Mouse (Mus musculus) midbrain, embryonic 12.5 days (tissue): ENCODE measurements around the gene Brinp1. TPM values are rescaled to one million over a fixed set of nuclear protein-coding genes. Genes with fewer than 3 reads are reported as not detected.
"Not testable (repeated sequence)": the region's sequence is repeated elsewhere in the genome, so short reads cannot be mapped to it uniquely, and the experiment has no call there.

Experiments
- ATAC-seq: fragments of 200-750 bp; cut with Nextera tagmentation; 2 replicates; pipeline ENCODE4 v1.8.0; 2017; ENCODE audit warnings: low read depth, moderate TSS enrichment, moderate library complexity; ENCODE audit not compliant: low FRiP score
- H3K27ac ChIP-seq: fragments of 300-500 bp; sonication (generic); replicated peaks from 2 replicates; pipeline ENCODE4 v1.5.1; 2016; ENCODE audit warnings: mild to moderate bottlenecking
- H3K27me3 ChIP-seq: fragments of 300-500 bp; sonication (generic); 2 replicates; pipeline ENCODE4 v1.6.1; 2016; ENCODE audit warnings: mild to moderate bottlenecking
- H3K36me3 ChIP-seq: fragments of 300-500 bp; sonication (generic); 2 replicates; pipeline ENCODE4 v1.6.1; 2016
- H3K4me1 ChIP-seq: fragments of 300-500 bp; sonication (generic); 2 replicates; pipeline ENCODE4 v1.6.1; 2016
- H3K4me2 ChIP-seq: fragments of 300-500 bp; sonication (generic); replicated peaks from 2 replicates; pipeline ENCODE4 v1.6.1; 2016; ENCODE audit warnings: mild to moderate bottlenecking, moderate library complexity
- H3K4me3 ChIP-seq: fragments of 300-500 bp; sonication (generic); 2 replicates; pipeline ENCODE4 v1.5.1; 2016; ENCODE audit warnings: mild to moderate bottlenecking
- H3K9ac ChIP-seq: fragments of 300-500 bp; sonication (generic); replicated peaks from 2 replicates; pipeline ENCODE4 v1.6.1; 2016; ENCODE audit warnings: mild to moderate bottlenecking, moderate library complexity
- H3K9me3 ChIP-seq: fragments of 300-500 bp; sonication (generic); 2 replicates; pipeline ENCODE4 v1.6.1; 2016; ENCODE audit warnings: mild to moderate bottlenecking
- WGBS: fragments of 180-500 bp; shearing (Covaris S2); methylation state at CpG from one replicate; pipeline ENCODE4 v1.1.7; 2016; 5-methylcytosine and 5-hydroxymethylcytosine counted together
- polyA plus RNA-seq: library from polyadenylated mRNA; unstranded; fragments of >200 nt; fragmentation: Nextera tagmentation; extraction: Ambion mirVana; gene quantifications from 2 replicates; pipeline ENCODE4 v1.2.1, GENCODE M21; 2016

Gene Brinp1
- polyA plus RNA-seq, 1 experiment from 2014 or later = 18.2 TPM

DNA sequence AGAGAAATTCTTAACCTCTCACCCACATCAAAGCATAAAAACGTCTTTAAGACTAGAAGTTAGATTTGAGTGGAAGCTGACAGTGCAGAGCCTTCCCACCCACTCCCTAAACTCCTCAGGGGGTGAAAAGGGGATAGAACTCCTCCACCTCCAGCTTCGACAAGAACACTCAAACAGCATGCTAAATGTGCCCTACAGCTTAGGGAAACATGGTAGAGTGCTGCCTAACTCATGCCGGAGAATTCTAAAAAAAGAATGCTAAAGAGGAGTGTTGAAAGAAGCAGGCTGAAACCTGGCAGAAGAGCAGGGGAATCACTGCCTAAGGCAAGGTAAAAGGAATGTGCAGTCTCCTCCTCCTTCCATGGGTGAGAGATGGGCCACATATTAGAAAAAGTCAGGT is 43.3 kb downstream of the Brinp1 start:
- no peak overlapping the region for H3K4me2 ChIP-seq
- H3K9ac ChIP-seq = no peak overlapping the region
- H3K36me3 ChIP-seq = no peaks in the 10 kb centered on the region
- H3K27me3 ChIP-seq = no peaks in the 10 kb centered on the region
- H3K4me1 ChIP-seq = no peaks in the 10 kb centered on the region
- WGBS = 59% methylated on average over 3 of the region's 3 CpGs
- no peaks in the 10 kb centered on the region for H3K9me3 ChIP-seq
- ATAC-seq = no peak
- H3K27ac ChIP-seq = no peak overlapping the region
- H3K4me3 ChIP-seq = no peak overlapping the region

DNA sequence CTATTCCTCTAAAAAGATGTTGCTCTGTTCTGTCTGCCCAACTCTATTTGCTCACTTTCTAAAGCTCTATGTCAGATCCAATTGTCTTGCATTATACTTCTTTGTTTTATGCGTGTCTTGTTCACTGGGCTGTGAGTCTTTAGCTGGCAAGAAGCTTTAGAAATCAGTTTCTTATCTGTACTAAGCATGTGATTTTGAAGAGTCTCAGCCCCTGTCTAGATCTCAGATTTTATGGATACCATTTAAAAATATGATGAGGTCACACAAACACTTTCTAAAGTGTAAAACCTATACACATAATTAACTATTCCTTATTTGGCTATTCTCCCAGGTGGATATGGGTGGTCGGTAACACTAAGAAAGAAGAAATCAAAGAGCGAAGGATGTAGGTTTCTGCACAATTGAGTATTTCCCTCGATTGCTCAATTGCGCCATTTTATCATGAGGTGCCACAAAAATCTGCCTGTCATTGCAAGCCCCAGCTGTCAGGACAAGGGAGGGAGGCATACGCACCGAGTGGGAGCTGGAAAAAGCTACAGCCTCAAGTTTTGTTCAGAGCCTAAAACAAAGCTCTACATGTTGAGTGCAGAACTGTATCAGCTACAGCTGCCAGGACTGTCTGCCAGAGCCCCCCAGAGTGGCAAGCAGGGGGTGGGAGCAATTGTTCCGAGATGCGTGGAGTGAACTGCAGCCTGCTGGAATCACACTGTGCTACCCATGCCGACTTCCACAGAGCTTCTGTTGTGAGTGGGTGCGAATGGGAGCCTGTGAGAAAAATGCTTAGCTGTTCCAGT is 47.6 kb downstream of the Brinp1 start:
- ATAC-seq = peak; percentile 68; the same call in 1 of the 2 replicates
- Histone ChIP-seq H3K4me2 (no peak overlapping the region), H3K4me1 (no peaks in the 10 kb centered on the region), H3K9me3 (no peaks in the 10 kb centered on the region), H3K4me3 (no peak overlapping the region), H3K27ac (no peak overlapping the region), H3K9ac (no peak overlapping the region), H3K36me3 (no peaks in the 10 kb centered on the region), H3K27me3 (no peaks in the 10 kb centered on the region)
- WGBS = 73% methylated on average over 11 of the region's 11 CpGs

DNA sequence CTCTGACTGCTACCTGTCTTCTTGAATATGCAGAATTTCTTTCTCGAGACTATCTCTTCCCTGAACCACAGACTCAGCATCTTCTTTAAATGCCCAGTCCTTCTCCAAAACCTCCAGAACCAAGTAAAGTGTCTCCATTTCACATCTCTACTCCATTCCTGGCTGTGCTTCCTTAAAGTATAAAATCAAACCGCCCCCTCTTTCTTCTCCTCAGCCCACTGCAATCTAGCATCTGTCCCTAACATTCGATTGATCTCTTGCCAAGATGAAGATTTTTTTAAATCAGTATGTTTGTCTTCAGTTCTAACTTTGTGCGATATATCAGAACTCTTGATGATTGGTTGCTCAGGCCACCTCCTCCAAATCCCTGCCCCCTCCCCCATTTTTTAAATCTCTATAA is 63.7 kb downstream of the Brinp1 start:
- Histone ChIP-seq H3K27ac (no peak overlapping the region), H3K27me3 (no peaks in the 10 kb centered on the region)

DNA sequence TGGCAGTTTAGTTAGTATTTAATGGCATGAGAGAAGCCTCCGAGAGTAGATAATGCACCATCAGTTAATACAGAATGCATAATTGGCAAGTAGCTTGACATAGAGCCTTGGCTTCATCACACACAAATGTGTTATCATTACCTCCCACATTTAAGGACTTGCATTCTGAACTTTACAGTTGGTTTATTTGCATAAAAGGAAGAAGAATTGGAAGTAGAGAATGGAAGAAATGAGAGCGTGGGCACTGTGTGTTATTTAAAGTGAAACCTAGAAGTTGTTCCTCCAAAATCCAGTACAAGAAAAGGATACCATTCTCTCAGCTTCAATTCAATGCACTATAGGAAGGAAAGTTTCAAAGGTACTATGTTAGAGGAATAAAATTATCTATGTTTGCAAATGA is 67.9 kb downstream of the Brinp1 start:
- no peak for ATAC-seq
- no peak overlapping the region for H3K4me2 ChIP-seq
- no peaks in the 10 kb centered on the region for H3K36me3 ChIP-seq
- H3K9me3 ChIP-seq = no peaks in the 10 kb centered on the region
- 88% methylated on average over 2 of the region's 2 CpGs for WGBS
- no peaks in the 10 kb centered on the region for H3K4me1 ChIP-seq
- no peak overlapping the region for H3K27ac ChIP-seq
- no peaks in the 10 kb centered on the region for H3K27me3 ChIP-seq
- H3K4me3 ChIP-seq = no peak overlapping the region
- H3K9ac ChIP-seq = no peak overlapping the region

More for the DNA sequence above, 63.7 kb downstream of the Brinp1 start:
- Histone ChIP-seq H3K9me3 (no peaks in the 10 kb centered on the region), H3K9ac (no peak overlapping the region), H3K4me2 (no peak overlapping the region), H3K4me1 (no peaks in the 10 kb centered on the region), H3K36me3 (no peaks in the 10 kb centered on the region), H3K4me3 (no peak overlapping the region)
- WGBS = 90% methylated on average over 4 of the region's 4 CpGs
- ATAC-seq = no peak

DNA sequence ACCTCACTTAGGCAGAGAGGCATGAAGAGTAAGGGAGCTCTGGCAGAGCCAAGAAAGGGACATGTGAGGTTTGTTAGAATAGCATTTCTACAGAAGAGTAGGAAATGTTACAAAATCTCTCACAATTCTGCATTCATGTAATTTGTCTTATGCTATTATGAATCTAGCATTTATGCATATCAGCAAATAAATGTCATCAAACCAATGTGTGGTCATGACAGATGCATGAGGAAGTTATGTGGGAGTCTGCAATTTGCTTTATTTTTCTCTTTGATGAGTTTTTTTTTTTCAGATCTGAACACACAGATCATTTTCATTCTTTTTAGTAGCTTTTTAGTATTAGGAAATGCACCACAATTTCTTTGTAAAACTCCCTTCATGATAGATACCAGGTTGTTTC is 82.2 kb downstream of the Brinp1 start:
- H3K4me2 ChIP-seq = no peak overlapping the region
- no peaks in the 10 kb centered on the region for H3K9me3 ChIP-seq
- H3K9ac ChIP-seq = no peak overlapping the region
- H3K4me3 ChIP-seq = no peak overlapping the region
- H3K4me1 ChIP-seq = no peaks in the 10 kb centered on the region
- ATAC-seq = no peak
- H3K36me3 ChIP-seq = no peaks in the 10 kb centered on the region
- H3K27ac ChIP-seq = no peak overlapping the region
- H3K27me3 ChIP-seq = no peaks in the 10 kb centered on the region

DNA sequence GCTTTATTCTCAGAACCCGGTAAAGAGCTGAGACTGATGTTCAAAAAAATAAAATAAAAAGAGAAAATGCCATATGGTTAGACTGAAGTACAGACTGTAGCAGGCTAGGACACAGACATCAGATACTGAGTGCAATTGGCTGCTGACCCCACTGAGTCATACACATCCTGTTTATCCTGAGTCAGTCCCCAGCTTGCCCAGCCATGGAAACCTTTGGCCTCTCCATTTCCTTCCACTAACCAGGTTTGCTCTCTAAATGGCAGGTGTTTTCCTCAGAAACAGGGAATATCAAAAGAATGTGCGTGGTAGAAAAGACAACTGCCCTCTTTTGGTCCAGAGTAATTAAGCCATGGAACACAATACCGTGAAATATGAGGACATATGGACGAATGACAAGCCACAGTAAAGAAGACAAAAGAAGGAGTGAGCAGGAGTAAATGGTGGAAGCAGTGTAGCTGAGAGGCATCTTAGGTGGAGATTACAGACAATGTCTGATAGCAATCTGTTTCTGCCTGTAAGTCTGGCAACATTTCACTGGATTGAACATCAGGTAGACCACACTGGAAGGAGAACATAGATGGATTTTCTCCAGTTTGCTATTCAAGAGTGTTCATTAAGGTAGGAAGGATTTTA is 88.9 kb downstream of the Brinp1 start:
- ATAC-seq = no peak
- no peak overlapping the region for H3K9ac ChIP-seq
- no peaks in the 10 kb centered on the region for H3K27me3 ChIP-seq
- no peak overlapping the region for H3K27ac ChIP-seq
- no peak overlapping the region for H3K4me2 ChIP-seq
- H3K4me1 ChIP-seq = no peaks in the 10 kb centered on the region
- no peaks in the 10 kb centered on the region for H3K36me3 ChIP-seq
- 89% methylated on average over 4 of the region's 4 CpGs for WGBS
- no peak overlapping the region for H3K4me3 ChIP-seq
- no peaks in the 10 kb centered on the region for H3K9me3 ChIP-seq

DNA sequence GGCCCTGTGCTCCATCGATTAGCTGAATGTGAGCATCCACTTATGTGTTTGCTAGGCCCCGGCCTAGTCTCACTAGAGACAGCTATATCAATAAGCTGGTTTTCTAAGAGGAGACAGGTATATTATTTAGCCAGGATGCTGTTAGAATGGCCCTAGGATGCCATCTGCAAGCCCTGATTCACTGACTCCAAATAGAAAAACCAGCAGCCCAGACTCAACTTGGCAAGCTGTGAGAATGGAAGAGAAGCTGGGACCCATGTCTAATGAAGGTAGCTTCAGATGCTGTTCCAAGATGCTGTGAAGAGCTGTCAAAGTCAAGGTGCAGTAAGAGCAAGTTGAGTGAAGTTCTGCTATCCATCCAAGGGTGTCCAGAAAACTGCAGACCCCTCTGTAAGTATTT is 89.5 kb downstream of the Brinp1 start:
- Histone ChIP-seq H3K9me3 (no peaks in the 10 kb centered on the region), H3K4me1 (no peaks in the 10 kb centered on the region), H3K4me2 (no peak overlapping the region), H3K4me3 (no peak overlapping the region), H3K27ac (no peak overlapping the region), H3K9ac (no peak overlapping the region), H3K27me3 (no peaks in the 10 kb centered on the region), H3K36me3 (no peaks in the 10 kb centered on the region)
- 82% methylated on average over 2 of the region's 2 CpGs for WGBS
- no peak for ATAC-seq

DNA sequence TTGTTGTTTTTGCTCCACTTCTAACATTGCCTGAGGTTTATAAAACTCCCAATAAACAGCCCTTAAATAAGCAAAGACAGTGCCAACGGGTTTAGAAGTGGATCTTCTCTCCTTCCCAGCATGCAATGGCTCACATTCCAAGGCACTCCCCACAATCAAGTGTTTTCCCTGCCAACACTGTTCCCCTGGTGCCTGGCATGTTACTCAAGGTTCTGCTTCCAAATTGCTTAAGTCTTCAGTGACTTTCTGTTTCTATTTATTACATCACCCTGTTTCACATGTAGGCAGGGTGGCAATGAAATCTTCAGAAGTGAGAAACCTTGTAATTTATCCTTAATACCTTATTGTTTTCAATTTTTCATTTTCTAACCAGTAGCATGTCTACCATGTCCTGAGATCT is 97.3 kb downstream of the Brinp1 start:
- no peaks in the 10 kb centered on the region for H3K4me1 ChIP-seq
- H3K4me2 ChIP-seq = no peak overlapping the region
- no peak for ATAC-seq
- H3K9ac ChIP-seq = no peak overlapping the region
- no peaks in the 10 kb centered on the region for H3K9me3 ChIP-seq
- WGBS = 71% methylated on average over 1 of the region's 1 CpGs
- no peaks in the 10 kb centered on the region for H3K27me3 ChIP-seq
- H3K27ac ChIP-seq = no peak overlapping the region
- no peak overlapping the region for H3K4me3 ChIP-seq
- H3K36me3 ChIP-seq = no peaks in the 10 kb centered on the region

DNA sequence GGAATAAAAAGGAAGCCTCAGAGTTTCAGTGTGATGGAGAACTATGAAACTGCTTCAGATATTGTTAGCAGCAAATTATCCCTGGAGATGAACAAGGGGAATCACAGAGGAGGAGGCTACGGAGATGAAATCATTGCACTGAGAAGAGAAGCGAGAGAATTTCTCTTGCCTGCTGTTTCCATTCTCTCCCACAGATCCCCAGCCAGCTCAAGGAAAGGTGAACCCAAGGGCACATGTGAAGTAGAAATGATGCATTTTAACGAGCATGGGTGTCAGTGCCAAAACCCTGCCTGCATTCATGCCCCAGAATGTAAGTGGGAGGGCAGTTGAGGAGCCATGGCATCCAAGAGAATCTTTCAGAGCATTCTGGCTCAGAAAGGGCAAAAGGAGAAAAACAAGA is 104.5 kb downstream of the Brinp1 start:
- no peaks in the 10 kb centered on the region for H3K27me3 ChIP-seq
- 71% methylated on average over 3 of the region's 3 CpGs for WGBS
- no peak overlapping the region for H3K27ac ChIP-seq
- no peaks in the 10 kb centered on the region for H3K36me3 ChIP-seq
- H3K4me3 ChIP-seq = no peak overlapping the region
- no peaks in the 10 kb centered on the region for H3K4me1 ChIP-seq
- H3K9ac ChIP-seq = no peak overlapping the region
- no peak for ATAC-seq
- no peak overlapping the region for H3K4me2 ChIP-seq
- no peaks in the 10 kb centered on the region for H3K9me3 ChIP-seq

DNA sequence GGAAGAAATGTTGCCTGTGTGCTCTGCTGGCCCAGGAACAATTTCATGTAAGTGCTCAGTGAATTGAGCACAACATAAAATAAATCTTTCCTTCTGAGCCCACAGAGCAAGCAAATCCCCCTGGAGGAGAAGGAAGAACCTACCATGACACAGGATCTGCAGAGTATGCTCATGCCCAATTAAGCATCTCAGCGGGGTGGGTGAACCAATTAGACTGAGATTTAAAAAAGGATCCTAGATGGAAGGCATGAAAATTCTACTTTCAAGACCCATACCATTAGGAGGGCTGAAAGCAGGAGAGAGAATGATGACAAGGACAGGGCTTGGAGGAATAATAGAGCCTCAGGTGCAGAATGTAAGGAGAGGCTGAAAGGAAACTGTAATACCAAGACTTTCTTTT is 107.2 kb downstream of the Brinp1 start:
- Histone ChIP-seq H3K36me3 (no peaks in the 10 kb centered on the region), H3K4me2 (no peak overlapping the region), H3K9me3 (no peaks in the 10 kb centered on the region), H3K4me3 (no peak overlapping the region), H3K27ac (no peak overlapping the region), H3K4me1 (no peaks in the 10 kb centered on the region), H3K27me3 (no peaks in the 10 kb centered on the region), H3K9ac (no peak overlapping the region)
- 67% methylated on average over 1 of the region's 1 CpGs for WGBS
- no peak for ATAC-seq

DNA sequence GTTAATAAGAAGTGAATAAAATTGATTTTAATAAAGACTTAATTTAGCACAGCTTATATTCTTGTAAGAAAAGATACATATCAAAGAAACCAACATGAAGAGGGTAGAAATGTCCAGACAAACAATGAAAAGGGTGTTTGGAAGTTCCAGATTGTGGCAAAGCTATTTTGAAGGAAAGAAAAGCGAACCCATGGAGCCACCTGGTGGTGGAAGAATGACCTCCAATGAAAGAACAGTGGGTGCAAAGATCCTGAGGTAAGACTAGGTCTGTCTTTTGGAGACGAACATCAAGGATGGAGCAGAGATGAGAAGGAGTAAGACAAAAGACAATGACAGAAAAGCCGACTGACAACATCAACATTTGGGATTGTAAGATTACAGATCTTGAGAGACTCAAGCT is 108.2 kb downstream of the Brinp1 start:
- Histone ChIP-seq H3K27ac (no peak overlapping the region), H3K9ac (no peak overlapping the region), H3K36me3 (no peaks in the 10 kb centered on the region), H3K4me3 (no peak overlapping the region), H3K27me3 (no peaks in the 10 kb centered on the region), H3K9me3 (no peaks in the 10 kb centered on the region), H3K4me2 (no peak overlapping the region), H3K4me1 (no peaks in the 10 kb centered on the region)
- ATAC-seq = peak; percentile 42; the same call in 1 of the 2 replicates
- WGBS = 60% methylated on average over 3 of the region's 3 CpGs

DNA sequence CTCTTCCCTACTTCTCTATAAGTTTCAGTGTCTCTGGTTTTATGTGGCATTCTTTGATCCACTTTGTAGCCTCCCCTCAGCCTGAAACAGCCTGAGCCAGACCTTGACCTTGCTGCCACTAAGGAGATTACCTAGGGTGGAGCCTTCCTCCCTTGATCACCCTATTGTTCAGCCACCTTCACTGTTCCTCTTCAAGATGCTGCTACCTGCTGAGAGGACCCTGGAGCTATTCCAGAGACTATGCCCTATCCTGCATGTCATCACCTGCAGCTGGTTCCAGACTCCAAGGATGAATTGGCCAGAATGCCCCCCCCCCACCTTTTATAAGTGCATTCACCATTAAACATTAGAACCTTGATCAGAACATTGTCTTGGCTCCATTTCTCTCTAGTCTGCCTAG is 140.2 kb downstream of the Brinp1 start:
- not testable (repeated sequence) for H3K27me3 ChIP-seq, H3K4me2 ChIP-seq, H3K4me3 ChIP-seq, H3K27ac ChIP-seq, ATAC-seq, H3K36me3 ChIP-seq, H3K9me3 ChIP-seq, H3K4me1 ChIP-seq, H3K9ac ChIP-seq

DNA sequence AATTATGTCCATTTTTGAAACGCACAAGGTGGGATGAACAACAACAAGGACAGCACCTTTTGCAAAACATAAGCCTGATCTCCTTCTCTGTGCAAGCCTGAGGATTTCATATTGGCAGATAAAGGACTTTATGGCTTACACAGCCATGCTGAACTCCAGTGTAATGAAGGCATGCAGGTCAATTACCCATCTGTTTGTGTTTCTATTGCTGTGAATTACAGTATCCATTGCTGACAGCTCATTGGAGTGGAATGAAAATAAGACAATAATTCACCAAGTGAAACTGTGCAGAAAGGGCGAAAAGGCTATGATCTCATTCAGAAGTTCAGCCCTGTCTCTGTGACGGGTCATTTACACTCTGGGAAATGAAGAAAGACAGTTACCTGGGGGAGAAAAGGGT is 147.7 kb downstream of the Brinp1 start:
- no peak for ATAC-seq
- H3K9me3 ChIP-seq = no peaks in the 10 kb centered on the region
- H3K27me3 ChIP-seq = no peaks in the 10 kb centered on the region
- H3K4me2 ChIP-seq = no peak overlapping the region
- H3K36me3 ChIP-seq = no peaks in the 10 kb centered on the region
- H3K4me1 ChIP-seq = no peaks in the 10 kb centered on the region
- no peak overlapping the region for H3K9ac ChIP-seq
- 83% methylated on average over 3 of the region's 3 CpGs for WGBS
- no peak overlapping the region for H3K27ac ChIP-seq
- no peak overlapping the region for H3K4me3 ChIP-seq
